Mouse (Mus musculus) gastrocnemius, adult 2 months (tissue): ENCODE measurements around the gene P4ha1. TPM values are rescaled to one million over a fixed set of nuclear protein-coding genes. Genes with fewer than 3 reads are reported as not detected.

Experiments
- DNase-seq: peaks from one replicate; pipeline ENCODE4 v3.0.0; 2022
- H3K27ac ChIP-seq: fragments of 200-600 bp; 2 replicates; pipeline ENCODE4 v1.8.1; 2022; ENCODE audit warnings: mild to moderate bottlenecking
- H3K4me3 ChIP-seq: fragments of 200-600 bp; 2 replicates; pipeline ENCODE4 v1.8.1; 2022; ENCODE audit warnings: mild to moderate bottlenecking, moderate library complexity
- CTCF ChIP-seq: fragments of 200-600 bp; IDR thresholded peaks from 2 replicates; pipeline ENCODE4 v1.8.1; 2022; ENCODE audit warnings: antibody characterized with exemption, mild to moderate bottlenecking, moderate library complexity
- intact Hi-C: fragments of 180-260 bp; cut with DNase I; formaldehyde crosslinking; loops from one replicate; pipeline ENCODE4 v1.15.1; 2025
- total RNA-seq, 2 experiments: library from RNA; stranded (reverse); gene quantifications; 2 replicates each; pipeline ENCODE4 v1.2.3; 2021

Gene P4ha1
- total RNA-seq, 2 experiments from 2014 or later = 32.5 to 49.8 TPM

- DNase-seq = no peak
- Histone ChIP-seq H3K4me3 (peak overlapping the region; percentile 84), H3K27ac (peak overlapping the region; percentile 63)
- intact Hi-C loops = no loop called here
- no peak for TF ChIP-seq CTCF
These were observed 3.7 kb downstream of the P4ha1 start for GRCm38 (mm10) chr10:59326612-59327315.

GRCm38 (mm10) chr10:59327316-59327710, 4.2 kb downstream of the P4ha1 start:
- H3K27ac ChIP-seq = peak overlapping the region; percentile 63
- TF ChIP-seq CTCF = no peak
- H3K4me3 ChIP-seq = peak overlapping the region; percentile 38
- intact Hi-C loops = no loop called here
- DNase-seq = no peak

DNA sequence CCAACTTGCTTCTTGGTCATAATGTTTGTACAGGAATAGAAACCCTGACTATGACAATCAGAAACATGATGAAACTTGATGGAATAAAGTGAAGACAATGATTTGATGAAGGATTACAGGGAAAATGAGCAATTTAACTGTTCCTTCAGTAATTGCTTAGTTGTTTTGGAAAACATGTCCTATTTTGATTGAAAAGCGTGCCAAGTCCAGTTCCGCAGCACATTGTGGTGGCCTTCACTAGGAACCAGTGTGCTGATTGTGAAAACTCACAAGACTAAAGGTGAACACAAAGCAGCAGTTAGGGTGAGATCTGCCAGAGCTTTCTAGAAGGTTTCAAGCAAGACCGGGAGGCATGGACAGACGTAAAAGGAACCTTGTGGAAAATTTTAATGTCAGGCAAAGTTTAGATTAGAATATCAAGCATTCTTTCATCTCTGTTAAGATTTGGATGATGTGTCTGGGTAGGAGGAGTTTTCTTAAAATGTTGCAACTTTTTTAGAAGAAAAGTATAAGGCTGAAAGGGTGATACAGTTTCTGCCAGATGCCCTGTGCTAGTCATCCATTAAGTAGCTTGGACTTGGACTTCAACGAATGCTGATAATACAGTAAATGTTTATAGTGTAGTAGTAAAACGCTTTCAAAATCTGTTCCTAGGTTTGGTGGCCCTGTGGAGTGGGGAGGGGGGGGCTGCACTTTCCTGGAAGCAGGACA, 8.6 kb downstream of the P4ha1 start:
- Histone ChIP-seq H3K27ac (peak overlapping the region; percentile 50; the same call in 1 of the 2 replicates), H3K4me3 (no peak overlapping the region)
- no peak for TF ChIP-seq CTCF
- no peak for DNase-seq
- intact Hi-C loops = no loop called here

GRCm38 (mm10) chr10:59333400-59333799, 10.3 kb downstream of the P4ha1 start:
- H3K27ac ChIP-seq = peak overlapping the region; percentile 74; the same call in 1 of the 2 replicates
- TF ChIP-seq CTCF = no peak
- no peak overlapping the region for H3K4me3 ChIP-seq
- DNase-seq = no peak
- intact Hi-C loops = no loop called here

DNA sequence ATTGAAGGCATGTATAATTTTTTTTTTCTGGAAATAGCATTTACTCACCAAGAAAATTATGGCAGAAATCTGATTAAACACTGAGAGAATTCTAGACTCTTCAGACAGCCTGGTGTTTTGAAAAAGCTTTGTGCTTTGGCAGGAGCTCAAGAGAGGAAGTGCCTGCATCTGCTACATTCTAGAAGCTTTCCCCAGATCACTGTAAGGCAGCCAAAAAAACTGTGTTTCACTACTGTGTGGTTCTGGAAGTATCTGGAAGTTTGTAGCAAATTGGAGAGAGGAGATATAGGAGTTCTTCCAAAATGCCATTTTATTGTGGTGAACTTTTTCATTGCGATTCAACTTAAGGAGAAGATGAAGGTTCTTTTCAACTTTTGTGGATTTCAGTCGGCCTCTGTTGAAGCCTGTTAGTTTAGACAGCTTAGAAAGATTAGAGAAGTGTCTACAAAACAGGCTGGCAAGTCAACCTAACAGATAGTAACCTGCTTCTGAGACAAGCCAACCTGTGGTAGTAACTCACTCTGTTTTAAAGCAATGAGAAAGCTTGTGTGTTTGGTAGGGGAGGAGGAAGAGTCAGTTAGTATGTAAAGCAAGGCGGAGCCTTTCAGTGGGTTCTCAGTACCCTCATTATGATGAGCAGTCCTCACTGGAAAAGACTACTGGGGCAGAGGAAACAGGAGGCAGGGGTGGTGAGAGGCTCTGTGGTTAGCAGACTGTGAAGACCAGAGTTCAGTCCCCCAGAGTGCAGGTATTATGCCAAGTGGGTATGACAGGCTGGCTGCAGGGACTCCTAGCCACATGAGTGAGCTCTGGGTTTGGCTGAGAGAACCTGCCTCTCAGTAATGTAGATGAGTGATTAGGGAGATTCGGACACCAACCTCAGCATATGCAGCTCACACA, 12.1 kb downstream of the P4ha1 start:
- Histone ChIP-seq H3K27ac (peak overlapping the region; percentile 74), H3K4me3 (peak overlapping the region; percentile 13; the same call in 1 of the 2 replicates)
- TF ChIP-seq CTCF = no peak
- DNase-seq = peak; percentile 62
- intact Hi-C loops = no loop called here

DNA sequence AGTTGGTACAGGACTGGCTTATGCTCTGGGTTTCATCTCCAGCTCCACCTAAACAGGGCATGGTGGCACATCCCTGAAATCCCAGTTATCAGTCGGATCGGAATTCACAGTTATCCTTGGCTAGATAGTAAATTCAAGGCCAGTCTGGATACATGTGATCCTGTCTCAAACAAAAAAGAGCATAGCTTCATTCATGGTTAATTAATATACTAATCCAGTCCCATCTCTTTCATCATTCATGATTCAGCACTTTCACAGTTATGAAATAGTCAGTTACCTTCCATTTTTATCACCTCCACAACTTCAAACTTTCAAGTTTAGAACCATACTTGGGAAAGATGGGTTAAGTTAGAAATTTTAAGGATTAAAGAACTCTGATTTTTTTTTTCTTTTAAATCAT, 13.0 kb downstream of the P4ha1 start:
- no peak for TF ChIP-seq CTCF
- intact Hi-C loops = no loop called here
- H3K27ac ChIP-seq = peak overlapping the region; percentile 74; the same call in 1 of the 2 replicates
- H3K4me3 ChIP-seq = no peak overlapping the region
- DNase-seq = no peak

- Histone ChIP-seq H3K4me3 (no peak overlapping the region), H3K27ac (no peak overlapping the region)
- no peak for TF ChIP-seq CTCF
- DNase-seq = no peak
- intact Hi-C loops = no loop called here
These were observed 23.5 kb downstream of the P4ha1 start for GRCm38 (mm10) chr10:59346560-59346959.

DNA sequence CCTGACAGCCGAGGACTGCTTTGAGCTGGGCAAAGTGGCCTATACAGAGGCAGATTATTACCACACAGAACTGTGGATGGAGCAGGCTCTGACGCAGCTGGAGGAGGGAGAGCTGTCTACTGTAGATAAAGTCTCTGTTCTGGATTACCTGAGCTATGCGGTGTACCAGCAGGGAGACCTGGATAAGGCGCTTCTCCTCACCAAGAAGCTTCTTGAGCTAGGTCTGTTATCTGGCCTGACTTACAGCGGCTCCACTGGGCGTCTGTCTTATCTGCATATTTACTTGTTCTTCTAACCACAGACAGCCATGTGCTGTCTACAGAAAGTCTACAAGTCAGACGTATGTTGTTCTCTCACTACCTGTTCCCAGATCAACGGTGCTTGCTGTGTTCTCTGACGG, 25.1 kb downstream of the P4ha1 start:
- intact Hi-C loops = no loop called here

GRCm38 (mm10) chr10:59349536-59349935, 26.4 kb downstream of the P4ha1 start:
- DNase-seq = no peak
- Histone ChIP-seq H3K27ac (no peak overlapping the region), H3K4me3 (no peak overlapping the region)
- intact Hi-C loops = no loop called here
- TF ChIP-seq CTCF = no peak

More for the DNA sequence above, 25.1 kb downstream of the P4ha1 start:
- TF ChIP-seq CTCF = no peak
- Histone ChIP-seq H3K27ac (no peak overlapping the region), H3K4me3 (no peak overlapping the region)
- no peak for DNase-seq

GRCm38 (mm10) chr10:59353065-59353464, 30.0 kb downstream of the P4ha1 start:
- no peak for DNase-seq
- no peak overlapping the region for H3K4me3 ChIP-seq
- peak; percentile 24 for TF ChIP-seq CTCF
- no peak overlapping the region for H3K27ac ChIP-seq
- intact Hi-C loops = loop anchor here (10.0 kb wide), 1 partner anchor 188 kb away; no protein-coding TSS in a partner anchor

GRCm38 (mm10) chr10:59354120-59354519, 31.0 kb downstream of the P4ha1 start:
- no peak for TF ChIP-seq CTCF
- Histone ChIP-seq H3K4me3 (no peak overlapping the region), H3K27ac (no peak overlapping the region)
- intact Hi-C loops = loop anchor here (10.0 kb wide), 1 partner anchor 189 kb away; no protein-coding TSS in a partner anchor
- DNase-seq = no peak

DNA sequence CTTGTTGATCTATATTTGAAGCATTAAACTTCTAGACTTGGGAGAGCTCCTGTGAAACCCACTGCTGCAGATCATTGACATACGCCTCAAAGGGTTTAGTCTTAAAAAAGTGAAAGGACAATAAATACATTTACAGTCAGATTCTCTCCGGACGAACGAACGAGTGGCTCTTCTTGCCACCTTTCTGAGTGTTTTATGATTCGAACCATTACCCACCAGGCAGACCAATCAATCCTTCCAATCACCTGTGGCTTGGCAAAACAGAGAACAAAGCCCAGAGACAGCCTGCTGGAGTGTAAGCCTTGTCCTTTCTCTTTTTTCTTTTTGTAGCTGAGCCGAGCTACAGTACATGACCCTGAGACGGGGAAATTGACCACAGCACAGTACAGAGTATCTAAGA, 31.9 kb downstream of the P4ha1 start:
- Histone ChIP-seq H3K4me3 (no peak overlapping the region), H3K27ac (no peak overlapping the region)
- no peak for TF ChIP-seq CTCF
- no peak for DNase-seq
- intact Hi-C loops = loop anchor here (5.0 to 10.0 kb wide), 2 partner anchors 58 to 190 kb away; no protein-coding TSS in a partner anchor
